Mouse (Mus musculus): ENCODE measurements around the gene Slc9a9. TPM values are rescaled to one million over a fixed set of nuclear protein-coding genes. Genes with fewer than 3 reads are reported as not detected.
A peak's percentile ranks its signal among the peaks of the same experiment; 100 is the strongest.

Gene Slc9a9
- total RNA-seq, 2 experiments from 2014 or later = 2.6 to 5.0 TPM

DNA sequence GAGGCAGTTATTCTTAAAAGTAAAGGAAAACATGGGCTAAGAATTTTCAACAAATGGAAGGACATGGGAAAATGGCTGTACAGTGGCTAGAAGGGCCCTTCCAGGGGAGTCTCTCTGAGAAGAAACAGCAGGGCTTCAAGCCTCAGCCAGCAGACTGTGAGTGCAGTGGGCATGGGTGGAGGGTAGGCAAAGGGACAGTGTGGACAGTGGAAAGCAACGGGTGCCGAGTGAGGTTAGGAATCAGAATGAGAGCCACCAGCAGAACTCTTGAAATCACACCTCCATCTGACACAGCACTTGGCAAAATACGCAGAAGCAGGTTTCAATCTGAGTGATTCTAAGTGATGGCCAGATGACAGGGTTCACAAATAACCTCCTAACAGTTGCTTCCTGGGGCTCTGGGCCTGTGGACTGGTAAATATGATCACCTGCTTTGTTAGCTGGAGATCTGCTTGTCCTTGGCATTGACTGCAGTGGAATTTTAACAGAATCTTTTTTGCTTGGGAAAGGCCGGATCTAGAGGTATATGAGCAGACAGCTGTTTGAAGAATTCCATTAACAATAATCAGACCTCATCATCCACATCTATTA lies 237.4 kb downstream of the Slc9a9 start:
- DNase-seq = no peak
- intact Hi-C loops (cut with DNase I) = no loop called here

DNA sequence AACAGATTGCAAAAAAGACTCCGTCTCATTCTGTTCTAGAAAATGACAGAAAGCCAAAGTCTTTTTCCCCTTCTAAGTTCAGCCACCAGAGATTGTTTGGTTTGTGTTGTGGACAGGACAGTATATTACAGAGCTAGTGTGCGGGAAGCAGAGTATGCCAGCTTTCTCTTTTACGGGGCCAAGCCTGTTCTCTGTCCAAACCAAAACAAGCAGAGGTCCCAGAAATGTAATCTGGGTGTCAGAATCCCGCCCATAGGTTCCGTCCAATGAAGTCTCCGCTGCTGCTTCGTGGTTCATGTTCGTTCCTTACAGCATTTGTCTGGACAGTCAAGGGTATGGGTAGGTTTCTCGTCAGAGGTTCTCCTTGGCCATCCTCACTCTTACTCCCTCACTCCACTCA lies 242.4 kb downstream of the Slc9a9 start:
- intact Hi-C loops (cut with DNase I) = no loop called here
- DNase-seq = peak in 1 of 2 experiments; percentile 2

DNA sequence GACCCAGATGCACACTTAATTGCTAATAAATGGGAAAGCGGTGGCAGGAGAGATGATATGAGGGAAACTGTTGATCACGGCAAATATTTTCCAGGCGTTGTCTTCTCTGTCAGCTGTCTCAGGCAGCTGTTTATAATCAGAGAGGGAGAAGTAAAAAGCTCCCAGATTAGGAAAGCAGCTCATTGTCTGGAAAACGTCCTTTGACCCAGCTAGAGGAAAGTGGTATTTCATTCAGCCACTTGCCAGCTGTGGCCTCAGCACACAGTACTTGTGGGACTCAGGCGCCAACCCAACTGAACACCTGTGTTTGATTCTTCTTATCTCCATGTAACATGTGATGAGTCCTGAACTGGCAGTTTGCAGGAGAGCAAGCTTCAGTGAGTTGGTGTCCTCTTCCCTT lies 252.4 kb downstream of the Slc9a9 start:
- peak in 1 of 2 experiments; percentile 10 for DNase-seq
- intact Hi-C loops (cut with DNase I) = loop anchor here (10.0 kb wide), 1 partner anchor 483 kb away; the partner anchor contains the start of gene Chst2

DNA sequence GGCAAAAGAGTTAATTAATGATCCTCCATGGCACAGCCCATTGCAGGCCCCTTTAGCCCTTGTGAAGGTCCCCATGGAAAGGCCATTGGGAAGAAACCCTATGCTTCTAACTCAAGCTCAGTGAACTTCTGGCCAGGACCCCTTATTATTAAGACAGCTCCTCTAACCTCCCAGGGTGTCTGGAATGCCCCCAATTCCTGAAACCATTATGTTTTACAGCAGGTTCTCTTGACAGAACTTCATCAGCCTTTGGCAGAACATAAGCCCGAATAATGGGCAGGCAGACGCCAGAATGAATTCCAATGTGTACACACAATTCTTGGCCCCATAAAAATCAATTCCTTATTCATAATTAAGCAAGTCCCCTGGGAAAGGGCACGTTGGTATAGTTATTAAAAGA lies 256.1 kb downstream of the Slc9a9 start:
- intact Hi-C loops (cut with DNase I) = loop anchor here (10.0 kb wide), 1 partner anchor 479 kb away; the partner anchor contains the start of gene Chst2
- DNase-seq = no peak

DNA sequence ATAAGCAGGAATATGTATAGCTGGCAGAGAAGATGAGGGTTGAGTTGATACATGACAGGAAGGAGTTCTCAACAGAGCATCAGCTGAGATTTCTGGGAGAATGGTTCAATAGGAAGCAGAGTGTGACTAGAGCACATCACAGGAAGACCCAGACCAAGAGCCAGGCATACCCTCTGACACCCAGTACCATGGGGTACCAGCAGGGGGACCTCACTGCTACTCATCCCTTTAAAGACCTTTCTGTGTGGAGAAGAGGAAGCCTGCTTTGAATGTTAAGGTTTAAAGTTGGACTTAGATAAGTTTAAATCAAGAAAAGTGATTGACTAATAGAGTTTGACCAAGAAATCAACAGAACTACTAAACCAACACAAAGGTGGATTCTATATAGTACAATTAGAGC lies 257.4 kb downstream of the Slc9a9 start:
- intact Hi-C loops (cut with DNase I) = loop anchor here (10.0 kb wide), 1 partner anchor 478 kb away; the partner anchor contains the start of gene Chst2
- peak in 1 of 2 experiments; percentile 11 for DNase-seq

DNA sequence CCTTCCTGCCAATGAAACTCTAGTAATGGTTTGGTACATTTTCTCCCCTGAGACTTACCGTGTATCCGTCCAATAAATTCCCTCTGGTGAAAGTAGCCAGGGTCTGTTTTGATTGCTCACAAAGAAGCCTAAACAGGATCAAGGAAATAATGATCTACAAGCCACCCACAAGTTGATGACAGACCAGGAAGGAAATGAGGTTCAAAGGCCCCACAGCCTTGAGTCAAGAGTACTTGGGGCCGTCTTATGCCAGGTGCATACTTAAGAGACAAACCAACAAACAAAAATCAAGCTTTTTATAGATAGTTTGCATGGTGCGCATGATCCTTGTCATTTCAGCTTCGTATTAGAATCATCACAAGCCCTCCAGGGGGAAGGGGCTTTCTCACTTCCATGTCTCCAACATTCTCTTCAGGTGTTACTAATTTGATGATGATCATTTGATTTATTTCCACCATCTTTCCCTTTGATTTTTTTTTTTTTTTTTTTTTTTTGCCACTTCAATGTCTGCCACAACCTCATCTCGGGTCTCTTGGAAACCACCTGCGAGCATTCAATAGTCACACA lies 275.9 kb downstream of the Slc9a9 start:
- intact Hi-C loops (cut with DNase I) = no loop called here
- no peak for DNase-seq

DNA sequence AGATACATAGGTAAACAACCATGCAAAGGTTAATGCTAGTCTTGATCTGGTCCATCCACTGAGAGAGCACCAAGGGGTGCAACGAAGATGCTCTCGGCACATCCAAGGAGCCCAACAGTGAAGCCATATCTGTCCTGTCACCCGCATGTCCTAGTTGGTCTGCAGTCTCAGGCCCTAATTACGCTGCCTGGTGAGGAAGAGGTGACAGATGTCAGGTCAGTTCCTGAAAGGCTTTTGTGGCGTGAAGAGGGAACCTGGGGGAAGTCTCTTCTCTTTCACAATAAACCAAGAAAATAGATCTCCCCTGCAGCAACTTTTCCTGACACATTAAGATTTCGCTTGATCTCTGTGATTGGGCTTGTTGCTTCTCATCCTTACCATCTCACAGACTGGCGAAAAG lies 277.5 kb downstream of the Slc9a9 start:
- intact Hi-C loops (cut with DNase I) = no loop called here
- DNase-seq = no peak

DNA sequence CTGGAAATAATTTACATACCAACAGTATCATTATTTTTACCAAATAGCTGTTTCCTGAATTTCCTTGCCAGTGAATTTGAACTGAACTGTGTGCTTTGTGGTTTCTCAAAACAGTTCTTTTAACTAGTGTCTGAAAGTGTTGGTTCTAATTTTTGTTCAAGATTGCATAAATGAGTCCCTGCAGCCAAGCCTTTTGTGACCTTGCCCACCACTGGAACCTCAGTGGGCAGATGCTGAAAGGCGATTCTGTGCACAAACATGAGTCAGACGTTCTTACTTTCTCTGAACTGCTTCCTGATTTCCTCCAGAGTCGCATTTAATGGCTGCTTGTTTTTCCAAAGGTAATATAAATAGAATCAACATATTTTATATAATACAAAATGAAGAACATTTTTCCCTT lies 281.0 kb downstream of the Slc9a9 start:
- intact Hi-C loops (cut with DNase I) = no loop called here
- no peak for DNase-seq

DNA sequence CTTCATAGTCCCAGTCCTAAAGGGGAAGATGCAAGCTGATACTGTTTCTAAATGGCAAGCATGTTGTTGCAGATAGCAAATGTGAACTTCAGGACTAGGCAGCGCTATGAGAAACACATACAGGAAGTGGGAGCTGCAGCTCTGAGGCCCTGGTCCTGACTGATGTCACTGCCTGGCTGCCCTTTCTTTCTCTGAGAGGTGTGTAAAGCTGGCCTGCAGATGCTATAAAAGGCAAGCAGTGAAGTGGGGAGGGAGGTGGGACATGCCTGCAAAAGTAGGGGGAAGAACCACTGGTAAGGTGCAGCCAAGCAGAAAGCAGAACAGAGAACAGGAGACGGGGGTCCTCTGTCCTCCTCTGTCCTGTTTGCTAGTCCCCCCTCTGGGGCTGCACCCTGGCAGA lies 285.9 kb downstream of the Slc9a9 start:
- intact Hi-C loops (cut with DNase I) = no loop called here
- DNase-seq = no peak

DNA sequence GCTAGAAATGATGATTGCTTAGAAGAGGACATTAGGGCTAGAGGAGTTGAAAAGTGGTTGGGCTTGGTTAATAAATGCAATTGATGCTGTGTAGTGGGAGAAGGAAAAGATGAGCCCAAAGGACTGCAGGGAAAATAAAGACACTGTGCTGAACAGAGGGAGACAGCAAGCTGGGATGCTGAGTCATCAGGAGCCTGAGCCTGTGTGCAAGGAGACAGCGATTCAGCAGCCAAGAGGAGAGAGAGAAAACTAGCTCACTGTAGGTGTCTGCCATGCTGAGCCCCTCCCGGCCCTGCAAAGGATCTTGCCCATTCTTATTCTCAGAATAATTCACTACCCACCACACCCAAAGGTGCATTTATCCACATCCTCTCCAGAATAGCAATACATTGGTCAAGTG lies 288.7 kb downstream of the Slc9a9 start:
- intact Hi-C loops (cut with DNase I) = no loop called here

DNA sequence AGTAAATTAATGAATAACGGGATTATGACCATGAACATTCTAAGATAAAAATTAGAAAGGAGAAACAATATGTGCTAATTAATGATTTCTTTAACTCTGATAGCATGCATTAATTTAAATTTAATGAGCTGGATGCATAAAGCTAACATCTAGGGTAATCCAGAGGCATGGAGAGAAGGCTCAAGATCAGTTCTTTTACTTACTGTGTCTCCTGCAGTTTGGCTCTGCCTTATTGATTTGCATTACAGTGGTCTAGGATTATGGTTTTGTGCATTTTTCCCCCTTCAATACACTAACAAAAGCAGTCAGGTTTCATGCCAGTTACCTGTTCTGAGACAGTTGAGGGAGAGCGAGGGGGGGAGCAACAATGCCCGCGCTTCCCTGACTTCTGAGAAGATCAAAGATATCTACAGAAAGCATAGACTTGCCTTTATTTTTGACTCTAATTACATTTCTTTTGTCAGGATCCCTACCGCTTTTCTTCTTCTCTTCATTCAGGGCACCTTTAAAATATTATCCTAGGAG lies 298.9 kb downstream of the Slc9a9 start:
- intact Hi-C loops (cut with DNase I) = no loop called here
- DNase-seq = no peak

More for the DNA sequence above, 288.7 kb downstream of the Slc9a9 start:
- no peak for DNase-seq

DNA sequence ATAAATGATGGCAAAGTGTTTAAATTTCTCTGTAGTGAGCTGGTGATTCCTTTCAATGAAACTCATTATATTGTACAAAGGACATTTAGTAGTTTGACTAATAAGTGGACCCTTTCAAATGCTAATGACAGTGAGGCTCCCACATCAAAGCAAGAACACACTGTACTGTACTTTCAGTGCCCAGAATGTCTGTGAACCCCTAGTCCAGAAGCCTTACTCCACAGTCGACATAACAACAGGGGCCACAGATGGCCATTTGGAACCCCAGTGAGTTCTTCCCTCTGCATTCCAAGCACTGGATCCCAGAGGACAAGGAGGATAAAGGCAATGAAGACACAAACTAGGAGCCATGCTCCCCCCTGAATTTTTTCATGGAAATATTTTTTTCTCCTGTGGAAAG lies 299.4 kb downstream of the Slc9a9 start:
- intact Hi-C loops (cut with DNase I) = no loop called here
- no peak for DNase-seq

DNA sequence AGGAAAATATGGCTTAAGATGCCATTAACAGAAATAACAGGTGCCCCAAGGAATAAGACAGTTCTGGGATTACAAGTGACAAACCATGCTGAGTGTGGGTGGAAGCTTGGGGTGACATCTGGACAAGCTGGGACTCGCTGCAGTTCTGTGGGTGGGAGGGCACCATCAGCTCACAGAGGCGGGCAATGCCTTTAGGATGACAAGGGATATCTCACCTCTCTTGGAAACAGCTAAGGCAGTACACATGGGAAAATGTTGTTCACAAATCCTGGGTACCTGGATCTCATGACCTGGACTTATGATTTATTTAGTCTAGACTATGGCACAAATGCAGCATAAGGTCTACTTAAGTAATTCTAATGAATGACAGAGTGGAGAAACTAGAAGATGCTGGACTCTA lies 302.3 kb downstream of the Slc9a9 start:
- intact Hi-C loops (cut with DNase I) = no loop called here

DNA sequence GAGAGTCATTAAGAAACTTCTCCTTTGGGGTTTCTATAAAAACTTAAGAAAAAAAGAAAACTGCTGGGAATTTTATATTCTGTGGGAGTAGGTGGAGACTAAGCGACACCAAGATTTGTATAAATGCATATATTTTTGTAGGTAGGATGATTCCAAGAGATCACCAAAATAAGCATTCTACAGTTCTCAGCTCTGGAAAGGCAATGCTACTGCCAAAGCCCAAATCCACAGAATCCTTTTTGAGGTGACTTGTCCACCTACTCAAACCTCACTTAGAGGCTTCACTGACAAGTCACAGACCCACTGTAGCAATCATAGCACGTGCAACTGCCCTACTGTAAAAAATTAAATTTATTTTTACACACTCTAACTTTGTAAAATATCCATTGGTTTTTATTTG lies 303.0 kb downstream of the Slc9a9 start:
- no peak for DNase-seq
- intact Hi-C loops (cut with DNase I) = no loop called here

More for the DNA sequence above, 302.3 kb downstream of the Slc9a9 start:
- DNase-seq = no peak

DNA sequence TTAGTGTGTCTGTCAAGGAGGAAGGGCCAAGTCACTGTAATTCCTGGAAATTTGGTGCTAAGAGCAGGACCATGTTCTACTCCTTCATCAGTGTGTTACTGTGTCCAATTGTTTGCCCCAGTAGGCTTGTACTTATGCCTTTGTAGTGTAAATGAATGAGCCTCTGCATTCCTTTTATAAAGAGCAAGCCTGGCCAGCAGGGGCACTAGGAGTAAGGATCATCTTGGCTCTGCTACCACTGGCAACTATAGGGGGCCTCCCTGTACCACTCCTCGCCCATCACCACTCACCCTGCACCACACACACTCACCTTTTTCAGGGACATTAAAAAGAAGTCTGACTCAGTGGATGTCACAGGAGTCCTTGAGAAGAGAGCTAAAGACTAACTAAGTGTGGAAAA lies 306.5 kb downstream of the Slc9a9 start:
- intact Hi-C loops (cut with DNase I) = no loop called here
- DNase-seq = no peak

DNA sequence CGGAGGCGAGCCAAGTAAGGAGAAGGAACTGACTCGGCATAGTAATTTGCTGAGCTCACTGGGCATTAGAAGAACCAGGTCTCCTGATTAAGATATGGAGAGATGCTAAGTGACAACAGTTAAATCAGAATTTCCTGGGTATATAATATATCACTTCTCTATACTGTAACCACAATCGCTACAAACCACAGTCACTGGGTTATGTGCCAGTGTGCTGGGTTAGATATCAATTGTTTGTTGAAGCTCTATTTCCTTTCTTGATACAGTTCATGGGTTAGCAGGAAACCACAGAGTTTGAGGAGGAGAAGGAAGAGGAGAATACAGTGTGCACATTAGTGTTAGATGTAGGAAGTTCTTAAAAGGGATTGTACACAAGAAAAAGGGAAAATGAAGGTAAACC lies 323.9 kb downstream of the Slc9a9 start:
- no peak for DNase-seq
- intact Hi-C loops (cut with DNase I) = no loop called here

DNA sequence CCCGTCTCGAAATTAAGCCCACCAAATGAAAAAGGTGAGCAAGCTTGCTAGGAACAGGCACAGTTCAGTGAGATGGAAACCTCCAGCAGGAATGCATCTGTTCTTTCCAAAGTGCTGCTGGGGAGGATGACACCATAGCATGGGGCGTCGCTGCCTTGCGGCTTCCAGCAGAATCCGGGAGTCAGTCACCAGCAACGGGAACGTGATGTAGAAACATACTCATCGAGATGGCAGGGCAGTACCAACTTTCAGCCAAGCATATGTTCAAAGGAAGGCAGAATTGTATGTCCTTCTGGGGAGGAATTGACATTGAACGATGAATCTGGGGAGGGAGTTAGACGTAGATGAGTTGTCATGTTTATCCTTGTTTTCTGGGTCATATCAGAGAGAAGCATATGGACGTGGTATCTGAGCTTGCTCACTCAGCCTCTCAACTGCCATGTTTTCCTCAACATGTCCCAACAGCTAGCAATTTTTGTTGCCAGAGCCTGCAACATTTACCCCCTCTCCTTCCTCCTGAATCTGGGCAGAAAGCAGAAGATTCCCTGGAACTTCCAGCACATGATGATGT lies 350.5 kb downstream of the Slc9a9 start:
- no peak for DNase-seq
- intact Hi-C loops (cut with DNase I) = no loop called here

DNA sequence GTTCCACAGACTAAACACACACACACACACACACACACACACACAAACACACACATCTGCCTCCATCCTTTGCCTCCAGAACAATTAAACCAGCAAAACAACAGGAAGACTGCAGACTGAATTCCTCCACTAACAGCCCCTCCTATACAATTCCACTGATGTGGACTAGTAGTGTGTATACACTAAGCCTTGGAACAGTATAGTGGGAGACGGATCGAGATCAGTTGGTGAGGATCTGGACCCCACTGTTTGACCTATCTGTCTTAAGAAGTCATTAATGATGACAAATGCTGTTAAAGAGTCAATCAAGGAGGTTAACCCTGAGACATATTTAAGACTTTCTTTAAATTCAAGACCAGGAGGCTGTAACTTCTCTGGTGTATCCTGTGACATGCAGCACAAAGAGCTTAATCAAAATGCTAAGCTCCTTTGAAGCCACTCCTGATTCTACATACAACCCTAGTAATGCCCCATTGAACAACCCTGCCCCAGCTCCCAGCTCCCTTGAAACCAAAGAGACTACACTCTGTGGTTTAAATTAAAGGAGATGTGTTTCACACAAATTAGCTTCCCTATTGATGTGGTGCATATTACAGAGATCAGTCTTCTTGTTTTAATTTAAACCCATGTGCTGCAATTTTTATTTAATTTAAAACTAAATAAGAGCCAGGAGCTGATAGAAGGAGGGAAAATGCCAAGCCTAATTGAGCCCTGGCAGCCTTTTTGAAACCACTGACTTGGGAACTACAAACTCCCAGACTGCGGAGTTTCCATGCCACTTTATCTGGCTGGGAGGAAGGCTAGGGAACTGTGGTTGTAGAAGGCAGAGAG lies 364.6 kb downstream of the Slc9a9 start:
- intact Hi-C loops (cut with DNase I) = no loop called here

DNA sequence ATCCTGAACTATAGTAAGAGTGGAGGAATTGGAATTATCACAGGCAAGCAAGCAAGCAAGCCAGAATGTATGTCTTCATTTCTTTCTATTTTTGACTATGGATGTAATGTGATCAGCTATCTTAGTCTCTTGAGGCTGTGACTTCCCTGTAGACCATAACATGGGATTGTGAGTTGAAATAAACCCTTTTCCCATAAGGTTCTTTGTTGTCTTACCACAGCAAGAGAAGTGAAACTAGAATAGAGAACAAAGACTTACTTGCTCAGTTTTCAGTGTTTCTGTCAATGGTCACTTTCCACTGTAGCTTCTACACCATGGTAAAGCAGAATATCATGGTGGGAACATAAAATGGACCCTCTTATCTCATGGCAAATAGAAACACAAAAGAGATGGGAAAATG lies 366.5 kb downstream of the Slc9a9 start:
- intact Hi-C loops (cut with DNase I) = no loop called here
- DNase-seq = no peak

More for the DNA sequence above, 364.6 kb downstream of the Slc9a9 start:
- no peak for DNase-seq

DNA sequence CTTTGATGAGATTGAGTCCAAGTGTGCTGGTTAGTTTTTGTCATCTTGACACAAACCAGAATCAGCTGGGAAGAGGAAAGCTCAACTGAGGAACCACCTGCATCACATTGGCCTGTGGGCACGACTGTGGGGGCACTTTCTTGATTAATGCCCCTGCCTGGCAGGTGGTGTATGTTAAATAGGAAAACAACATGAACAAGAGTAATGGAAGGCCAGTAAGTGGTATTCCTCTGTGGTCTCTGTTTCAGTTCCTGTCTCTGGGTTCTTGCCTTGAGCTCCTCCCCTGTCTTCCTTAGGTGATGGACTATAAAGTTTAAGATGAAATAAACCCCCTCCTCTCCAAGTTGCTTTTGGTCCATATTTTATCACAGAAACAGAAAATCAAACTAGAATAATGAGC lies 372.7 kb downstream of the Slc9a9 start:
- no peak for DNase-seq
- intact Hi-C loops (cut with DNase I) = no loop called here

DNA sequence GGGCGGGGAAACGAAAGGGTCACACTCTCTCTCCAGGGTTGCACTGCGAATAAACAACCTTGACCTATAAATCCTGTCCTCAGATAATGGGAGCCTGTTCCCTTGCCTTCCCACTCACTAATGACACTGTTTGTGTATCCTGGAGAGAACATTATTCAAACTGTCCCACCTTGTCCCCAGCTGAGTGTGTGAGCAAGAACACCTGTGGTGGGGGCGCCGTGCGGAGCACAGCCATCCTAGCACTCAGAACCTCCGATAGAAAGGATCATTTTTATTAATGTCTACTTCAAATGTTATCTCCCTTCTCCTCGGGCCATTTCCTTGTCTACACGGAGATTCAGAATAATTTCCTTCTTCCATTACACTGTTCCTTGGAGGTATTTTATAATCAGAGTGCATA lies 382.5 kb downstream of the Slc9a9 start:
- no peak for DNase-seq
- intact Hi-C loops (cut with DNase I) = no loop called here

All from heart, postnatal 14 days (tissue).